Mouse (Mus musculus): ENCODE results near the gene Yju2. TPM values are rescaled to one million over a fixed set of nuclear protein-coding genes. Genes with fewer than 3 reads are reported as not detected.
A peak's percentile ranks its signal among the peaks of the same experiment; 100 is the strongest.

Yju2 gene
- polyA plus RNA-seq, 1 experiment, result 7.2 TPM

DNA sequence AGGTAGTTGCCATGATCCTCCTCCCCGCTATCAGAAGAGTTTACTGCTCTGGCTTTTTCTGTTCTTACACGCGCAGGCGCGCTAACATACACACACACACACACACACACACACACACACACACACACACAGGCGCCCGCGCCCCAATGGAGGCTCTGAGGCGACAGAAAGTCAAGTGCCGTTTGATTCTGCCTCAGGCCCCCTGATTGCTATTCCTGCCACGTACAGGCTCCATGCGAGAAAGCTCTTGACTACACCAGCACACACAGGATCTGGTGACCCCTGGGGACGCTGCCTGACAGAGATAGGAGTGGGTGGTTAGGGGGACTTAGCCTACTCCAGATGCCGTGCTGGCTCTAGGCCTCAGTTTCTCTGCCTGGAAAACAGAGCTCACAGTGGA lies 10.7 kb downstream of the Yju2 start:
- Histone ChIP-seq H3K27me3 (replicated peaks; ENCODE audit: control insufficient read depth, insufficient read depth, low read length) (no peaks in the 10 kb centered on the region), H3K4me3 (ENCODE audit: insufficient read depth, low read depth, low read length) (peak overlapping the region; percentile 61; the same call in 1 of the 2 replicates), H3K4me1 (ENCODE audit: control insufficient read depth, insufficient read depth, low read length) (peaks cover 7% of the 10 kb centered on the region; the same call in 1 of the 2 replicates), H3K36me3 (ENCODE audit: control insufficient read depth, insufficient read depth, low read length) (no peaks in the 10 kb centered on the region), H3K27ac (ENCODE audit: insufficient read depth, low read depth, low read length) (peak overlapping the region; percentile 37)
- DNase-seq, result peak; percentile 63
- WGBS, result 49% methylated on average over 14 of the region's 14 CpGs
- TF ChIP-seq CTCF (conservative IDR thresholded peaks at IDR 0.05; ENCODE audit: insufficient read depth, insufficient read length, low read depth, low read length), result no peak
- TF ChIP-seq POLR2A (IDR thresholded peaks at IDR 0.05; ENCODE audit: low read depth, low read length), result no peak

DNA sequence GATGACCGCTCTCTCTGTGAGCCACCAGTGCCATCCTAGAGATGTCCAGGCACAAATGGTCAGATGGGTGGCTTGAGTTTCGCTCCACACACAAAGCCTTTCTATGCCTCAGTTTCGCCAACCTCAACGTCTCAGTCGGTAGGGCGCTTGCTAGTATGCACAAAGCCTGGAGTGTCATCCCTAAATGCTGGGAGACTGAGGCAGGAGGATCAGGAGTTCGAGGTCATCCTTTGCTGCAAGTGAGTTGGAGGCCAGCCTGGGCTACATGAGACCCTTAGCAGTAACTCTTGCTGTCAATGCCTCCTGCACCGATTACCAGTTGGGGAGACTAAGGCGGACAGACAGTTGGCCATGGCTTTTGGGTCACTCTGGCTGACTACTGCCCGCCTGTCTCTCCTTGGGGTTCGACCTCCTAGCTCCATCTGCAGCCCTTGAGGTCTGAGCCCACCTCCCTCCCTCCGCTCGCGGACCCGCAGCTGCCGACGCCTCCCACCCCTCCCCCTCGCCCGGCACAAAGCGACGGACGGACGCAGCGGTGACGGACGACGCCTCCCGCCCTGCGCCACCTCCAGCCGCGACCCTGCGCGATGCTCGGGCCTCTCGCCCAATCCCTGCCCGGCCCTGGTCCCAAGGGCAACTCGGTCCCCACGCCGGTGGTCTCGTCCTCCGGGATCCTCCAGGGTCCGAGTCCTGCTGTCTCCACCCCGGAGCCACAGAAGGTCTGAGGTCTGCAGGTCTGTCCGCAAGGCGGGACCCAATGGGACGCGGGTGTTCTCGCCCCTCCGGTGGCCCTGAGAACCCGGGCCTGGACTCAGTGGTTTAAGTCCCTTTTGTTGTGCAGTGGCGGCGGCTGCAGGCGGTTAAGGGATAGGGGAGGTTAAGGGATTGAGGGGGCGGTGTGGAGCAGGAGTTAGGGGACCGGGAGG lies 11.3 kb downstream of the Yju2 start, which contains the start of gene Shd:
Shd (plus strand) TSS at position 502 of the 926 bp plus-strand sequence.
- Histone ChIP-seq H3K36me3 (ENCODE audit: control insufficient read depth, insufficient read depth, low read length) (no peaks in the 10 kb centered on the region), H3K27ac (ENCODE audit: insufficient read depth, low read depth, low read length) (peak within 1 kb of the TSS; percentile 37), H3K4me1 (ENCODE audit: control insufficient read depth, insufficient read depth, low read length) (peaks cover 7% of the 10 kb centered on the region; the same call in 1 of the 2 replicates), H3K27me3 (replicated peaks; ENCODE audit: control insufficient read depth, insufficient read depth, low read length) (no peaks in the 10 kb centered on the region), H3K4me3 (ENCODE audit: insufficient read depth, low read depth, low read length) (peak within 1 kb of the TSS; percentile 61)
- TF ChIP-seq POLR2A (IDR thresholded peaks at IDR 0.05; ENCODE audit: low read depth, low read length), result no peak
- no peak for TF ChIP-seq CTCF (conservative IDR thresholded peaks at IDR 0.05; ENCODE audit: insufficient read depth, insufficient read length, low read depth, low read length)
- 10% methylated on average over 55 of the region's 55 CpGs for WGBS
- no peak for DNase-seq

DNA sequence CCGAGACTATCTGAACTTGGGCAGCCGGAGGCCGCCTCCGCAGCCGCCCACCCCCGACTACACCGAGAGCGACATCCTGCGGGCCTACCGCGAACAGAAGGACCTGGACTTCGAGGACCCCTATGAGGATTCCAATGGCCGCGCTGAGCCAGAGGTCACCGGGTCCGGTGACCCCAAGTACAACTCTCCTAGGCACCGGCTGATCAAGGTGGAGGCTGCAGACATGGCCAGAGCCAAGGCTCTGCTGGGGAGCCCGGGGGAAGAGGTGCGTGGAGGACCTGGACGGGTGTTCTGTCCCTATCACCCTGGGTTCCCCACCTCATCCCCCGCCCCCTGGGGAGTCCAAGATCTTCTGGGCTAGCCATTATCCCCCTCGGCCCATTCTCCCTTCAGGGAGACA lies 12.6 kb downstream of the Yju2 start:
- TF ChIP-seq POLR2A (IDR thresholded peaks at IDR 0.05; ENCODE audit: low read depth, low read length), result no peak
- no peak for TF ChIP-seq CTCF (conservative IDR thresholded peaks at IDR 0.05; ENCODE audit: insufficient read depth, insufficient read length, low read depth, low read length)
- no peak for DNase-seq
- H3K4me1 ChIP-seq (ENCODE audit: control insufficient read depth, insufficient read depth, low read length), result peaks cover 7% of the 10 kb centered on the region; the same call in 1 of the 2 replicates
- H3K36me3 ChIP-seq (ENCODE audit: control insufficient read depth, insufficient read depth, low read length), result no peaks in the 10 kb centered on the region
- H3K27ac ChIP-seq (ENCODE audit: insufficient read depth, low read depth, low read length), result no peak overlapping the region
- peak overlapping the region; percentile 61; the same call in 1 of the 2 replicates for H3K4me3 ChIP-seq (ENCODE audit: insufficient read depth, low read depth, low read length)
- 51% methylated on average over 22 of the region's 22 CpGs for WGBS
- no peaks in the 10 kb centered on the region for H3K27me3 ChIP-seq (replicated peaks; ENCODE audit: control insufficient read depth, insufficient read depth, low read length)

DNA sequence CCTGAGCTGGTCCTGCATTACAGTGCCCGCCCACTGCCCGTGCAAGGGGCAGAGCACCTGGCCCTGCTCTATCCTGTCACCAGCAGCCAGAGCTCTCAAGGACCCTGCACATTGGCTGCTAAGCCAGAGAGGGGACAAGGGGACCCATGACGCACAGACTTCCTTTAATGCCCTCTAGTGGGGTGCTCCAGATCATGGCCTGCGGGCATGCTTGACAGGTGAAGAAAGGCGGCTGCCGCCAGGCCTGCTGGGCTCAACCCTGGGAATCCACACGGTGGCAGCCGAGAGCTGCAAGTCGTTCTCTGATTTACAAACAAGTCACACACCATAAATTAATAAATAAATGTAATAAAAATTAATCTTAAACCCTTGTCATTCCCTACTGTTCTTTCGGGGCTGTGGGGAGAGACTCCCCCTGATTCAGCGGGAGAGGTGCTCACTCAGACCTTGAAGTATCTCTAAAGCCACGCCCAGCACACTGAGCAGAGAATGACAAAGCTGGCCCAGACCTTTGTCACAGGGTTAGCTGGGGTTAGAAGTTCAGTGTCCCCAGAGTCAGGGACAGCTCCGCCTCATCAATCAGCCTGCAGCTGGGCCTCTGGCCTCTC lies 17.5 kb downstream of the Yju2 start:
- WGBS, result 13% methylated on average over 13 of the region's 13 CpGs
- Histone ChIP-seq H3K4me1 (ENCODE audit: control insufficient read depth, insufficient read depth, low read length) (no peaks in the 10 kb centered on the region), H3K4me3 (ENCODE audit: insufficient read depth, low read depth, low read length) (no peak overlapping the region), H3K27ac (ENCODE audit: insufficient read depth, low read depth, low read length) (no peak overlapping the region), H3K36me3 (ENCODE audit: control insufficient read depth, insufficient read depth, low read length) (no peaks in the 10 kb centered on the region), H3K27me3 (replicated peaks; ENCODE audit: control insufficient read depth, insufficient read depth, low read length) (no peaks in the 10 kb centered on the region)
- TF ChIP-seq CTCF (conservative IDR thresholded peaks at IDR 0.05; ENCODE audit: insufficient read depth, insufficient read length, low read depth, low read length) (peak; percentile 79), POLR2A (IDR thresholded peaks at IDR 0.05; ENCODE audit: low read depth, low read length) (no peak)
- DNase-seq, result peak; percentile 86

DNA sequence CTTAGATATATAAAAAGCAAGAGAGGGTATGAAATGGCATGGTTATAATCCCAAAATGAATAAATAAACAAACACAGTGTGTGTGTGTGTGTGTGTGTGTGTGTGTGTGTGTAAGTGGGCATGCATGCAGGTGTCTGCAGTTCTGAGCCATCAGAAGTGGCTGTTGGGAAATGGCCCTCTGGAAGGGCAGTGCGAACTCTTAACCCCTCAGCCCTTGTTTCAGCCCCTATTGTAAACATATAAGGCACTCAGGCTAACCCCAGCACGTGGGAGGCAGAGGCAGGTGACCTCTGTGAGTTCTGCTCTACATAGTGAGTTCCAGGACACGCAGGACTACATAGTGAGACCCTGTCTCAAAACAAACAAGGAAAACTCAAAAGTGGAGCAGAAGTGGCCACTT lies 18.4 kb downstream of the Yju2 start:
- no peak for DNase-seq

DNA sequence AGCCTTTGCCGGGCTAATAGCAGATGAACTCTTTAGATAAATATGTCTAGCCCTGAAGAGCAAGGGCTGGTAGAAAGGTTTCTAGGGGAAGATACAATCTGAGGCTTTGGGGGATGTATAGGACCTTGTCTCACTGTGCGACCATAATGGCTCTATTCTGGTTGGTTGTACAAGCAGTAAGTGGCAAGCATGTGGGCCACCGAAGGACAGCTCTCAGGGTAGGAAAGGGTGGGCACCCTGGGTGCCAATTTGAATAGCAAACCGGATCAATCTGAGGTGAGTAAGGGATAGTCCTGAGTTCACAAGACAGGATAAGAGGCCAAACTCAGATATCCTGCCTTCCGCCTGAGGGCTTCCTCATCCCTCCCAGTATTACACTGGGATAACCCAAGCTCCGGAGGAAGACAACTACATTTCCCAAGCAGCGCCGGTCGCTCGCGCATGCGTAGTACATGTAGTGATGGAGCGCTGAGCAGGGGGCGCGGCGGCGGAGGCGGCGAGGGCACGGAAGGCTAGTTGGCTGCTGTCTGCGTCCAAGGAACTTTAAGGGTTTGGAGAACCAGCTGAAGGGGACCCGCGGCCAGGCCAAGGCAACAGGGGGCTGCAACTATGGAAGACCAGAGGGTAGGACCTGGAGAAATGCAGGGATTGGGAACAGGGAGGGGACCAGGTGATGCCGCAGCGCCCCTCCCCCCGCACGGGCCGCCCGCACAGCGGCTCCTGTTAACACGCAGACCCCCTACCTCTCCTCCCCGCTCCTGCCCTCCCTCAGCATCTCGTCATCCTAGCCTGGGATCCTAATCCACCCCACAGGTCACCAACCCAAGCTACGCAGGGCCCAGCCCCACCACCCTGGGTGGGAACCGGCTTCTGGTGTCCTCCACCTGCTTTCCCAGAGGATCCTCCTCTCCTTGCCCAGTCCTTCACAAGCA lies 27.4 kb downstream of the Yju2 start, which contains the start of gene Fsd1:
Fsd1 (plus strand) TSS at position 480 of the 932 bp plus-strand sequence.
- TF ChIP-seq CTCF (conservative IDR thresholded peaks at IDR 0.05; ENCODE audit: insufficient read depth, insufficient read length, low read depth, low read length), result no peak
- TF ChIP-seq POLR2A (IDR thresholded peaks at IDR 0.05; ENCODE audit: low read depth, low read length), result no peak
- 10% methylated on average over 35 of the region's 35 CpGs for WGBS
- no peaks in the 10 kb centered on the region for H3K27me3 ChIP-seq (replicated peaks; ENCODE audit: control insufficient read depth, insufficient read depth, low read length)
- DNase-seq, result no peak
- no peak within 1 kb of the TSS for H3K4me3 ChIP-seq (ENCODE audit: insufficient read depth, low read depth, low read length)
- no peaks in the 10 kb centered on the region for H3K36me3 ChIP-seq (ENCODE audit: control insufficient read depth, insufficient read depth, low read length)
- H3K27ac ChIP-seq (ENCODE audit: insufficient read depth, low read depth, low read length), result no peak within 1 kb of the TSS
- no peaks in the 10 kb centered on the region for H3K4me1 ChIP-seq (ENCODE audit: control insufficient read depth, insufficient read depth, low read length)

More for the DNA sequence above, 18.4 kb downstream of the Yju2 start:
- no peak overlapping the region for H3K27ac ChIP-seq (ENCODE audit: insufficient read depth, low read depth, low read length)
- no peaks in the 10 kb centered on the region for H3K36me3 ChIP-seq (ENCODE audit: control insufficient read depth, insufficient read depth, low read length)
- no peak for TF ChIP-seq POLR2A (IDR thresholded peaks at IDR 0.05; ENCODE audit: low read depth, low read length)
- TF ChIP-seq CTCF (conservative IDR thresholded peaks at IDR 0.05; ENCODE audit: insufficient read depth, insufficient read length, low read depth, low read length), result no peak
- no peak overlapping the region for H3K4me3 ChIP-seq (ENCODE audit: insufficient read depth, low read depth, low read length)
- no peaks in the 10 kb centered on the region for H3K27me3 ChIP-seq (replicated peaks; ENCODE audit: control insufficient read depth, insufficient read depth, low read length)
- H3K4me1 ChIP-seq (ENCODE audit: control insufficient read depth, insufficient read depth, low read length), result no peaks in the 10 kb centered on the region
- WGBS, result 64% methylated on average over 3 of the region's 3 CpGs
